Mouse (Mus musculus) embryo, embryonic 10.5 days (tissue): ENCODE results near the gene Umodl1.

Experiments
- DNase-seq: peaks from one replicate; pipeline ENCODE4 v3.0.0-alpha.2; 2015; ENCODE audit warnings: low spot score

The Umodl1 gene

GRCm38 (mm10) chr17:31038381-31038780 lies 83.9 kb downstream of the Umodl1 start:
- DNase-seq: no peak

- DNase-seq: no peak
Measured at GRCm38 (mm10) chr17:31039626-31040025, 85.2 kb downstream of the Umodl1 start.

- no peak for DNase-seq
Measured at GRCm38 (mm10) chr17:31040421-31040820, 86.0 kb downstream of the Umodl1 start.

- DNase-seq: no peak
Measured at GRCm38 (mm10) chr17:31042751-31043150, 88.3 kb downstream of the Umodl1 start.

- peak; percentile 70 for DNase-seq
Measured at GRCm38 (mm10) chr17:31057151-31057890, 102.9 kb downstream of the Umodl1 start, which contains the start of gene Abcg1. Gene Abcg1 (plus strand): TSS chr17:31057675.

GRCm38 (mm10) chr17:31057891-31058744 lies 103.7 kb downstream of the Umodl1 start:
- peak; percentile 46 for DNase-seq

GRCm38 (mm10) chr17:31058745-31059085 lies 104.3 kb downstream of the Umodl1 start:
- DNase-seq: peak; percentile 72

GRCm38 (mm10) chr17:31060196-31060587 lies 105.8 kb downstream of the Umodl1 start:
- no peak for DNase-seq
